Mouse (Mus musculus): Measurements from ENCODE around the gene Slc39a5.

Slc39a5 gene

GRCm38 (mm10) chr10:128376455-128377211 lies 24.4 kb downstream of the Slc39a5 start, which contains the start of gene Ankrd52:
Gene Ankrd52, plus strand, starts transcription at chr10:128377115.
- peak; percentile 80 for DNase-seq (ENCODE audit: low spot score in 2 of 2)

GRCm38 (mm10) chr10:128376099-128376454 lies 25.0 kb downstream of the Slc39a5 start:
- no peak for DNase-seq (ENCODE audit: low spot score in 2 of 2)

DNA sequence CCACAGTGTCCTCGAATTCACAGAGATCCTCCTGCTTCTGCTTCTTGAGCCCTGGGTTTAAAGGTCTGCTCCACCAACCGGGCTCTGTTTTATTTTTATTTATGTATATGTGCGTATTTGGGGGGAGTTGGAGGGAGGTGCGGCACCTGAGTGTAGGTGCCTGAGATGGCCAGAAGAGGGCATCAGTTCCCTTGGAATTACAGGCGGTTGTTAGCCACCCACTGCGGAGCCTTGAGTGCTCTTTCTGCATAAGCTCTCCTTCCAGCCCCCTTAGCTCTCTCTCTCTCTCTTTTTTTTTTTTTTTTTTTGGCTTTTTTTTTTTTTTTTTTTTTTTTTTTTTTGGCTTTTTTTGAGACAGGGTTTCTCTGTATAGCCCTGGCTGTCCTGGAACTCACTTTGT lies 26.6 kb downstream of the Slc39a5 start:
- DNase-seq (ENCODE audit: low spot score in 2 of 2): no peak

- no peak for DNase-seq (ENCODE audit: low spot score in 2 of 2)
Measured at GRCm38 (mm10) chr10:128372989-128373748, 27.9 kb downstream of the Slc39a5 start.

DNA sequence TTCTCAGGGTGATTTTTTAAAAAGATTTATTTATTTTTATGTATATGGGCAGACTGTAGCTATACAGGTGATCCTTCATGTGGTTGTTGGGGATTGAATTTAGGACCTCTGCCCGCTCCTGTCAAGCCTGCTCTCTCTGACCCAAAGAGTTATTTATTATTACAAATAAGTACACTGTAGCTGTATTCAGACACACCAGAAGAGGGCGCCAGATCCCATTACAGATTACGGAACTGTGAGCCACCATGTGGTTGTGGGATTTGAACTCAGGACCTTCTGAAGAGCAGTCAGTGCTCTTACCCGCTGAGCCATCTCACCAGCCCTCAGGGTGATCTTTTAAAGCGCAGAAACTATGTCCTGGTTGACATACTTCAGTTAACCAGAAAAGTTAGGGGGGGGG lies 28.9 kb downstream of the Slc39a5 start:
- DNase-seq (ENCODE audit: low spot score in 2 of 2): no peak

DNA sequence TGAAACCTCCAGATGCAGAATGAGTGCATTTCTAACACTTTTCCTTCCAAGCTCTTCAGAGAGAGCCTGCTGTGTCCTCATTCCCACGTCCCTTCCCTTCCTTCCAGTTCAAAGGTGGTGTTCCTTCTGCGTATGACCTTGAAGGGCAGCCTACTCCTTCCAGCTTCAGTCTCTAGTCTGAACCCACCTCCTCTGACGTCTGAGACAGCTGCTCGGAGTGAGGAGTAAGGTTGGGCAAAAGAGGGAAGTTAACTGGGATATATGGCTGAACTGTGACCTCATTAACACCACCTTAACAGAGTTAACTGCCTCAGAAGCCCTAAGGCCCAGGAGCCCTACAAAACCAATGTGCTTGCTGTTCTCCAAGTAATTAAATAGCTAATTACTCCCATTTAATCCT lies 30.4 kb downstream of the Slc39a5 start:
- no peak for DNase-seq (ENCODE audit: low spot score in 2 of 2)

DNA sequence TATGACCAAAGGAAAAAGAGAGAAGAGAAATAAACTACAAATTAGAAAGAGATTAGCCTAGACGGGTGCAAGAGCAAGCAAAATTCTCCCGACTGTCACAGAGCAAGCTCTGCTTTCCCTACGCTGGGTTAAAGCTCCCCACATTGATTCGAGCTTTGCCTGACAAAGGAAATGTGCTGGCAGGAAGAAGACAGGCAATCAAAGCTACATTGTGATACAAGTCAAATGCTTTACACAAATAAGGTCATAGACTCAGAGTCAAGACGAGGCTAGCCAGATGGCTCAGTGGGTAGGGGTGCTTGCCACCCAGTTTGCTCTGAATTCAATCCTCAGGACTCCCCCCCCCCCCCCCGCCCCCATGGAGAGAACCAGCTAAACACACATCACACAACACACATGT lies 31.0 kb downstream of the Slc39a5 start:
- DNase-seq (ENCODE audit: low spot score in 2 of 2): no peak

- DNase-seq (ENCODE audit: low spot score in 2 of 2): no peak
Measured at GRCm38 (mm10) chr10:128369599-128369998, 31.4 kb downstream of the Slc39a5 start.

DNA sequence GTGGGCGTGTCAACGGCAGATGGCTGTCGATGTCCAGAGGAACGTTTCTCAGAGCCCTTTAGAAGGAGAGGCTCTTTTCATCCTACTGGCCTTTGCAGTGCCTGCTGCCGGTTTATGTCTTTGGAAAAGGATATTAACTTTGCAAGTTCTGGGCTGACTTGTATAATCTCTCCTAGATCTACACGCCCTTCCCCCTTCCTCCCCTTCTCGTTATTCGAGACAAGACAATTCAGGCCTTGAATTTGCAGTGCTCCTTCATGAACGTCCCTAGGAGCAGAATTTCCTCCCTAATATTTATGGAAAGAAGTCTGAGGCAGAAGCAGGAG lies 31.8 kb downstream of the Slc39a5 start:
- no peak for DNase-seq (ENCODE audit: low spot score in 2 of 2)

DNA sequence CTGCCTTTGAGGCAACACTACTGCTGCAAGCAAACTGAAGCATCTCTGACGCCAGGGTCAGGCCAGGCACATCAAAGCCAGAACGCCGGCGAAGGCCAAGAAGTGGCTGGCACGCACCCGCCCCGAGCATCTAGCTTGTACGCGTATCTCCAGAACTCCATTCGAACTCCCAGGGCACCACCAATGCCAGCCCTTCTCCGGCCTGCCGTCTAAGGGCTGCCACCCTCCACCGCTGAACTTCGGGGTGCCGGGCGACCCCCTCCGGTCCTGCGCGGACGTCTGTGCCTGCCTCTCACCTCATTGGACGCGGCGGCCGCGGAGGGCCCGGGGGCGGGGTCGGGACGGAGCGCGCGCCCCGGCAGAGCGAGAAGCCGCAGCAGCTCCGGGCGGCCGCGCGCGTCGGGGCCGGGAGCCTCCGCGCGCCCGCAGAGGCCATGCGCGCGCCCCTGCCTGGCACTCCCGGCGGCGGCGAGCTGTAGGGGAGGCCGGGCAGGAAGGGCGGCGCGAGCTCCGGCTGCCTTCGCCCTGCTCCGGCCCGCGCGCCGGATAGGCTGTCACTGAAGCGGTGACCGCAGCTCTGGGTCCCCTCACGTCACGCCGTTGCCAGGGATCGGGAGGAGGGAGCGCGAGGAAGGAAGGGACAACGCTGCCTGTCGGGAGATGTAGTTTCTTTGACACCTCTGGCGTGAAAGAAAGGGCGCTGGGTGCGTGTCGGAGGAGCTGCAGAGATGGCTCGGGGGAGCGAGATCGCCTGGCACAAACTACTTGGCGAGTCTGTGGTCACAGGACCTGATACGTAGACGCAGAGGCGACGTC lies 32.4 kb downstream of the Slc39a5 start, which contains the start of gene Coq10a:
Gene Coq10a, minus strand, starts transcription at position 596 of the 816 bp plus-strand sequence.
- peak; percentile 94 to 95 for DNase-seq (ENCODE audit: low spot score in 2 of 2)

DNA sequence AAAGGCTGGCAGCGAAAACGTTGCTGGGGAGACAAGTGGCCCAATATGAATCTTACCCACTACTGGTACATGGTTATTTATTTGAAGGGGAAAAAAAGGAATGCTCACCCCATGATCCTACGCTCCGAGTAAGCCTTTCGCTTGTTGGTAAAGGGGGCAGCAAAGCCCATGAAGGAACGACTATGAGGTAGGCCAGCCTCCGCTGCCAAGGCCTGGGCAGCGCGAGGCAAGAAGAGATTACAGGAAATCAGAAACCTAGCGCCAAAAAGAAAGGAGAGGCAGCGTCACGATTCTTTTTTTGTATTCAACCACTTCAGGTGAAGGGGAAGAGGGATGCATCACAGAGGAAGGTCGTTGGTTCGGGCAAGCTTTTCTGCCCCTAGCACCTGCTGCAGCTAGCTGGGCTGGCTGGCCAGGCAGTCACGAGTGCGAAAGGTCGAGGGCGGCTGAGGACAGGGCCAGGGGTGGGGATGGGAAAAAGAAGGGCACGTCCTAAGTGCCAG lies 33.1 kb downstream of the Slc39a5 start:
- no peak for DNase-seq (ENCODE audit: low spot score in 2 of 2)

GRCm38 (mm10) chr10:128362568-128362967 lies 38.5 kb downstream of the Slc39a5 start:
- DNase-seq (ENCODE audit: low spot score in 2 of 2): peak in 1 of 2 experiments; percentile 43

DNA sequence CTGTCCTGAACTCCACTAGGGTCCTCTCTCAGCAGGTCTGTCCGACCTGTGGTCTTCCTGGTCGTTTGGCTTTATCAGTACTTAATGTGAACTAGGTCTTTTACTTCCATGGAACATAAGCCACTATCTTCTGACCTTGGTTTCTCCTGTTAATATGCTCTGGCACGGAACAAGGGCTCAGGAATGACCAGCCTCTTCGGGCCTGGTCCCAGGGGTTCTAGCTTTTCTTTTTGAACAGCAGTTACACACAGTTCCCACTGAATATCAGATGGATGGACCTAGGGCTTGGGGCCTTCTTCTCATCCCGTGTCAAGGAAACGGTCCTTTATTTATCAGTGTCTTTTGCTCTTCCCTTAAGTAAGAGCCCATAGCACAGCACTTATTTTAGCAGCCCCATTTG lies 39.2 kb downstream of the Slc39a5 start:
- DNase-seq (ENCODE audit: low spot score in 2 of 2): no peak

DNA sequence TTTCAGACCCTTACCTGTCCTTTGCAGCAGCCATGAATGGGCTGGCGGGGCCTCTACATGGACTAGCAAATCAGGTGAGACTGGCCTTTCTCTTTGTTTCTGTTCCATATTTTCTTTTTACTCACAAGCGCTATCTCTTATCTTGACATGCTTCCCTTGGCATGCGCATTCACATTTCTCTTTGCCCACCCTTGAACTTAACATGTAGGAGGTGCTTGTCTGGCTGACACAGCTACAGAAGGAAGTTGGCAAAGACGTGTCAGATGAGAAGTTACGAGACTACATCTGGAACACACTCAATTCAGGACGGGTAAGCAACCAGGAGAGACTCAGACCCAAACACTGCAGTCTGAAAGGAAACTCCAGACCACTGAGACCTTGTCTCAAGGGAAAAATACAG lies 41.8 kb downstream of the Slc39a5 start:
- DNase-seq (ENCODE audit: low spot score in 2 of 2): no peak

DNA sequence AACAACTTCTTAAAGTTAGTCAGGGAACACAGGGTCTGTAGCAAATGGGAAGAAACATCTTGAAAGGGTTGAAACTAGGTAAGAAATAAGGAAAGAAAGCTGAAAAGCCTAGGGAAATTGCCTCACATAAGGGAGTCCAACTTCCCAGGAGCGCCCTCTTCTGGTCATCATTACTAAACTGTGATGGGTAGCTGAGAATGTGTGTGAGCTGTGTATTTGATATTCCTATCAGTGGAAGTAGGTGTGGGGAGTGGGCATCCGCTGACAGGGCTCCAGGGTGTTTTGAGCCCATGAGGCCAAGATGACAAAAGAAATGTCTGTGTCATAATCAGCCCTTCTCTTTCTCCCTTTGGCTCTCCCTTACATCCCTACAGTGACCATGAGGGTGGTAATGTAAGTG lies 42.2 kb downstream of the Slc39a5 start:
- peak; percentile 36 to 66 for DNase-seq (ENCODE audit: low spot score in 2 of 2)

DNA sequence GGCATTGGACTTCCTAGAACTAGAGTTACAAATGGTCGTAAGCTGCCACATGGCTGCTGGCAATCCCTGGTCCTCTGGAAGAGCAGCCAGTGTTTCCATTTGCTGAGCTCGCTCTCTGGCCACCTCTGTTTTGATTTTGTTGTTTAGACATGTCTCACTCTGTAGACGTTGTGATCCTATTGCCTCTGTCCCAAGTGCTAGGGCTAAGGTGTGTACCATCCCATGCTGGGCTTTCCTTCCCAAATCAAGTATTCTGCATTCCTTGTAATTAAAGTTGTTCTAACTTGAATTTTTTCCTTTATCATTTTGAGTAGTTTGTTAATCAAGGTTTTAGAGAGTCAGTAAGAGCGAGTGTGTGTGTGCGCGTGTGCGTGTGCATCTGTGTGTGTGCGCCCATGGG lies 53.5 kb downstream of the Slc39a5 start:
- no peak for DNase-seq (ENCODE audit: low spot score in 2 of 2)

Data from frontal cortex, postnatal 36 days (tissue).